Mouse (Mus musculus) intestine, embryonic 14.5 days (tissue): Measurements from ENCODE around the gene Cga. TPM values are rescaled to one million over a fixed set of nuclear protein-coding genes. Genes with fewer than 3 reads are reported as not detected.

Source experiments
- ATAC-seq: fragments of 200-750 bp; cut with Nextera tagmentation; replicated peaks from 2 replicates; pipeline ENCODE4 v1.8.0; 2017; ENCODE audit warnings: low read depth, moderate number of reproducible peaks, moderate TSS enrichment, moderate library complexity; ENCODE audit not compliant: low FRiP score, low TSS enrichment
- DNase-seq: peaks from one replicate; pipeline ENCODE4 v3.0.0-alpha.2; 2018; ENCODE audit warnings: low spot score
- H3K27ac ChIP-seq: fragments of 300-500 bp; sonication (generic); 2 replicates; pipeline ENCODE4 v1.5.1; 2014; ENCODE audit warnings: low read depth, mild to moderate bottlenecking, control low read depth
- H3K27me3 ChIP-seq: fragments of 300-500 bp; sonication (generic); replicated peaks from 2 replicates; pipeline ENCODE4 v1.6.1; 2014; ENCODE audit warnings: low read length, control low read depth; ENCODE audit not compliant: control insufficient read depth, insufficient read depth
- H3K36me3 ChIP-seq: fragments of 300-500 bp; sonication (generic); 2 replicates; pipeline ENCODE4 v1.6.1; 2014; ENCODE audit warnings: low read length, control low read depth; ENCODE audit not compliant: control insufficient read depth, insufficient read depth
- H3K4me1 ChIP-seq: fragments of 300-500 bp; sonication (generic); replicated peaks from 2 replicates; pipeline ENCODE4 v1.6.1; 2014; ENCODE audit warnings: low read length, control low read depth, mixed read lengths; ENCODE audit not compliant: control insufficient read depth, insufficient read depth
- H3K4me2 ChIP-seq: fragments of 300-500 bp; sonication (generic); 2 replicates; pipeline ENCODE4 v1.6.1; 2014; ENCODE audit warnings: low read length
- H3K4me3 ChIP-seq: fragments of 300-500 bp; sonication (generic); 2 replicates; pipeline ENCODE4 v1.5.1; 2014; ENCODE audit warnings: low read depth, low read length, control low read depth, mixed read lengths
- H3K9ac ChIP-seq: fragments of 300-500 bp; sonication (generic); 2 replicates; pipeline ENCODE4 v1.6.1; 2014; ENCODE audit warnings: mild to moderate bottlenecking, low read length
- H3K9me3 ChIP-seq: fragments of 300-500 bp; sonication (generic); 2 replicates; pipeline ENCODE4 v1.6.1; 2016; ENCODE audit warnings: low read length, control low read depth; ENCODE audit not compliant: control insufficient read depth
- WGBS: fragments of 180-500 bp; shearing (Covaris S2); extraction: QIAGEN DNeasy Blood & Tissue Kit; methylation state at CpG from one replicate; pipeline ENCODE4 v1.1.7; 2014; 5-methylcytosine and 5-hydroxymethylcytosine counted together
- polyA plus RNA-seq: library from polyadenylated mRNA; unstranded; fragments of >200 nt; fragmentation: Nextera tagmentation; extraction: Ambion mirVana; gene quantifications from 2 replicates; pipeline ENCODE4 v1.2.1, GENCODE M21; 2014

Gene Cga
- polyA plus RNA-seq, 1 experiment from 2014 or later: not detected

DNA sequence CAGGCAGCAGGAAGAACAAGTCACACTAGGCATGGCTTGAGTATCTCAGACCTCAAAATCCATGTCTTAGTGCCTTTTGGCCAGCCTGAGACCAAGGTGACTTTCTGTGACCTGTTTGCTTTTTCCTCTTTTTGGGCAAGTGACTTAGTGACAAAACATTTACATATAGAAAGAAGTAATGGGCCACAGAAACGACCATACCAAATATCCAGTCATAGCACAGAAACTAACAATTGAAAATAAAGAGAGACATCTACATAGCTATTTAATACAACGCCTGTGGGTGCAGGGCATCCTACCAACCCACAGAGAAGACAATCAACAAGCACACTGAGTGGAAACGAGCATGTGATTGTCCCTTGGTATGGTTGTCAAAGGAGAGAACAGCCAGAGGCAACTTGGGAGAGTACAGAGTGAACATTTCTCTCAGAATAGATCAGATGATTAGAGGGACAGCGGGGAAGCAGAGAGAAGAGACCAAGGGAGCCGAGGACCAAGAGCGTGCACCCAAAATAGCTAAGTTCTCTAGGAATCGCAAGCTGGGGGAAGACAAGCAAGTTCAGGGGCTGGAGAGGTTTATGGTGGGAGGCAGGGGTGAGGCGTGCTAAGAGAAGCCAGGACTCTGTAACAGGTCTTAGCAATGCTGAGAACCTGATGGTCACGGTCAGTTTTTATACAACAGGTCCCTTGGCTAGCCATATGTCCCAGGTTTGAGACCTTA lies 7.8 kb upstream of the Cga start:
- Histone ChIP-seq H3K9ac (peak overlapping the region; percentile 77; the same call in 1 of the 2 replicates), H3K4me1 (peaks cover 23% of the 10 kb centered on the region), H3K27ac (no peak overlapping the region), H3K36me3 (no peaks in the 10 kb centered on the region), H3K9me3 (no peaks in the 10 kb centered on the region), H3K4me2 (peak overlapping the region; percentile 78), H3K4me3 (peak overlapping the region; percentile 69; the same call in 1 of the 2 replicates), H3K27me3 (peaks cover 5% of the 10 kb centered on the region)
- ATAC-seq: no peak
- 58% methylated on average over 9 of the region's 9 CpGs for WGBS
- DNase-seq: no peak

GRCm38 (mm10) chr4:34886490-34887111 lies 7.0 kb upstream of the Cga start:
- DNase-seq (peak; percentile 88), ATAC-seq (peak; percentile 67)
- Histone ChIP-seq H3K4me2 (peak overlapping the region; percentile 78), H3K27me3 (peaks cover 5% of the 10 kb centered on the region), H3K27ac (peak overlapping the region; percentile 95), H3K4me3 (peak overlapping the region; percentile 69), H3K9me3 (no peaks in the 10 kb centered on the region), H3K36me3 (no peaks in the 10 kb centered on the region), H3K4me1 (peaks cover 23% of the 10 kb centered on the region), H3K9ac (peak overlapping the region; percentile 77)
- WGBS: under 1% methylated on average over 48 of the region's 48 CpGs

- Histone ChIP-seq H3K4me3 (peak overlapping the region; percentile 69), H3K4me1 (peaks cover 23% of the 10 kb centered on the region), H3K36me3 (no peaks in the 10 kb centered on the region), H3K9me3 (no peaks in the 10 kb centered on the region), H3K27ac (peak overlapping the region; percentile 95), H3K27me3 (peaks cover 5% of the 10 kb centered on the region), H3K9ac (peak overlapping the region; percentile 77), H3K4me2 (peak overlapping the region; percentile 78)
- ATAC-seq: no peak
- DNase-seq: no peak
- 15% methylated on average over 7 of the region's 7 CpGs for WGBS
Observed at GRCm38 (mm10) chr4:34887295-34887694, 6.3 kb upstream of the Cga start.

DNA sequence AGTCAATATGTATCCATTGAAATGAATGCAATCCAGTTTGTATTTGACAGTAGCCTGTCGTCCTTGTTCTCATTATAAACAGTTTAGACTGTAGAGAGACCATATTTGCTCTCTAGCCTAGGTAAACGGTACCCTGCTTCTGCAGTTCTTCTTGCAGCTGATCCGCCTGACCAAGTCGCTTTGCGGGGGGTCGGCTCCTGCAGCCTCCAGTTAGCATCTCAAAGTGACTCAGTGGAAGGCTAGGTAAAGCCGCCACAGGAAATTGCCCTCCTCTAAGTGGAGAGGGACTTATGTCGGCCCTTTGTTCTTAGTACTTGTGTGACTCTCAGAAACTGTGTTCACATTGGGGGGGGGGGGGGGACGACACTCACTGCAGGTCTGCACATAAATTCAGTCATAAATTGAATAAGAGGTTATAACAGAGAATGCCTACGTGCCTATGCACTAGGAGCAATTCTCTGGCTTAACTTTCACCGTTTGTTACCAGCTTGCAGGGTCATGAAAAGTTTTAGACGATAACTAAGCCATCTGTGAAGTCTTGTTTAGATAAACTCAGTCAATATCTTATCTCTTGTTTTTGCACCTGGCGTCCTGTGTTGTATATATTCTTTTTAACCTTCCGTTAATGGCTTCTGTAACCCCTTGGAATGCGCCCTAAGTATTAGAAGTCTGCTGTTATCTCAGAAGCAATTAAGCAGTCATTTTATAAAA lies 4.3 kb upstream of the Cga start:
- H3K9me3 ChIP-seq: no peaks in the 10 kb centered on the region
- H3K36me3 ChIP-seq: no peaks in the 10 kb centered on the region
- ATAC-seq: peak; percentile 59
- no peak for DNase-seq
- H3K4me1 ChIP-seq: peaks cover 17% of the 10 kb centered on the region
- H3K27ac ChIP-seq: no peak overlapping the region
- peaks cover 5% of the 10 kb centered on the region for H3K27me3 ChIP-seq
- no peak overlapping the region for H3K4me2 ChIP-seq
- no peak overlapping the region for H3K4me3 ChIP-seq
- no peak overlapping the region for H3K9ac ChIP-seq
- WGBS: 6% methylated on average over 15 of the region's 15 CpGs

DNA sequence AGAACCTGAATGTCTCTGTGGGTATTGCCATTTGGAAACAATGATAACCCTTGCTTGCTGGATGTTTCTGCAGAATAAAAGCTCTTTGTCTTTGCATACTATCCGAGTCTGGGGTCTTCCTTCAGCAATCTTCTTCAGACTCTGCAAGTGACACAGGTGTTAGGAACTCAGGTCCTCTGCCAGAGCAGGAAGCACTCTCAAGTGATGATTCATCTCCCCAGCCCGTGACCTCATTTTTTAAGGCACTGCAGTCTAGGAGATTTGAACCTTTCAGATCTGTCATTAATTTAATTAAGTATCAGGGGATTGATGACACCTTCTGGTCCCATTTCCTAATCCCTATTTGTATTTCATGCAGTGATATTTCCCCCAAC lies 3.8 kb upstream of the Cga start:
- Histone ChIP-seq H3K4me2 (no peak overlapping the region), H3K36me3 (no peaks in the 10 kb centered on the region), H3K27ac (no peak overlapping the region), H3K4me3 (no peak overlapping the region), H3K9me3 (no peaks in the 10 kb centered on the region), H3K9ac (no peak overlapping the region), H3K4me1 (peaks cover 17% of the 10 kb centered on the region), H3K27me3 (peaks cover 5% of the 10 kb centered on the region)
- WGBS: 21% methylated on average over 2 of the region's 2 CpGs
- ATAC-seq (peak; percentile 24; the same call in 1 of the 2 replicates), DNase-seq (no peak)

- no peak for DNase-seq
- H3K27ac ChIP-seq: no peak overlapping the region
- H3K36me3 ChIP-seq: no peaks in the 10 kb centered on the region
- no peak overlapping the region for H3K4me2 ChIP-seq
- no peak for ATAC-seq
- no peaks in the 10 kb centered on the region for H3K9me3 ChIP-seq
- no peak overlapping the region for H3K4me3 ChIP-seq
- no peak overlapping the region for H3K9ac ChIP-seq
- H3K4me1 ChIP-seq: no peaks in the 10 kb centered on the region; the same call in 1 of the 2 replicates
- 72% methylated on average over 2 of the region's 2 CpGs for WGBS
- no peaks in the 10 kb centered on the region for H3K27me3 ChIP-seq
Observed at GRCm38 (mm10) chr4:34898497-34898896, 4.9 kb downstream of the Cga start.

- no peak for ATAC-seq
Observed at GRCm38 (mm10) chr4:34899322-34899721, 5.7 kb downstream of the Cga start.

GRCm38 (mm10) chr4:34900155-34900554 lies 6.6 kb downstream of the Cga start:
- ATAC-seq (no peak), DNase-seq (no peak)
- Histone ChIP-seq H3K27ac (no peak overlapping the region), H3K9me3 (no peaks in the 10 kb centered on the region), H3K4me2 (no peak overlapping the region), H3K27me3 (no peaks in the 10 kb centered on the region), H3K4me3 (no peak overlapping the region), H3K4me1 (no peaks in the 10 kb centered on the region; the same call in 1 of the 2 replicates), H3K9ac (no peak overlapping the region), H3K36me3 (no peaks in the 10 kb centered on the region)
- WGBS: 39% methylated on average over 9 of the region's 9 CpGs

More at GRCm38 (mm10) chr4:34899322-34899721, 5.7 kb downstream of the Cga start:
- 90% methylated on average over 1 of the region's 1 CpGs for WGBS
- Histone ChIP-seq H3K4me3 (no peak overlapping the region), H3K4me2 (no peak overlapping the region), H3K4me1 (no peaks in the 10 kb centered on the region; the same call in 1 of the 2 replicates), H3K9ac (no peak overlapping the region), H3K9me3 (no peaks in the 10 kb centered on the region), H3K27ac (no peak overlapping the region), H3K27me3 (no peaks in the 10 kb centered on the region), H3K36me3 (no peaks in the 10 kb centered on the region)
- no peak for DNase-seq
